Mouse (Mus musculus) G1E (cell line): Measurements from ENCODE around the gene Clmn.
"Not testable (repeated sequence)": the region's sequence is repeated elsewhere in the genome, so short reads cannot be mapped to it uniquely, and the experiment has no call there.

Source experiments
- CTCF ChIP-seq: IDR thresholded peaks from 2 replicates; pipeline ENCODE4 v1.5.1; 2012; ENCODE audit warnings: low read depth, low read length, inconsistent platforms, mixed read lengths
- GATA1 ChIP-seq: IDR thresholded peaks from 2 replicates; pipeline ENCODE4 v1.6.1; 2012; ENCODE audit warnings: borderline replicate concordance, low read length, inconsistent platforms, mixed read lengths
- POLR2AphosphoS5 ChIP-seq: IDR thresholded peaks from 2 replicates; pipeline ENCODE4 v1.6.1; 2012; ENCODE audit warnings: low read depth, low read length, inconsistent platforms; ENCODE audit not compliant: insufficient replicate concordance

DNA sequence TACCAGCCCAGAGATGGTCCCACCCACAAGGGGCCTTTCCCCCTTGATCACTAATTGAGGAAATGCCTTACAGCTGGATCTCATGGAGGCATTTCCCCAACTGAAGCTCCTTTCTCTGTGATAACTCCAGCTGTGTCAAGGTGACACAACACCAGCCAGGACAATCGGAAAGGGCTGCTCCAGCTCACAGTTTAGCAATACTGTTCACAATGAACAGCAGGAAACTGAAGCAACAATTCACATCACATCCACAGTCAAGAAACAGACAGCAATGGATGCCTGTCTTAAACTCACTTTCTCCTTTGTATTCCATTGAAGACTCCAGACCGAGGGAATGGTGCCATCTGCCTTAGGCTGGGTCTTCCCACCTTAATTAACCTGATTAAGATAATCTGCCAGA, 138.4 kb downstream of the Clmn start:
- TF ChIP-seq POLR2AphosphoS5, GATA1, CTCF: not testable (repeated sequence)
